Mouse (Mus musculus): ENCODE results near the gene Gm28308. TPM values are rescaled to one million over a fixed set of nuclear protein-coding genes. Genes with fewer than 3 reads are reported as not detected.
A peak's percentile ranks its signal among the peaks of the same experiment; 100 is the strongest.

The Gm28308 gene
- polyA plus RNA-seq, 2 experiments from 2014 or later = not detected

- ATAC-seq = no peak
Measured at GRCm38 (mm10) chr6:52166431-52167077, 46.6 kb downstream of the Gm28308 start.

GRCm38 (mm10) chr6:52165441-52166370 lies 47.4 kb downstream of the Gm28308 start:
- ATAC-seq = no peak

GRCm38 (mm10) chr6:52164626-52165440 lies 48.3 kb downstream of the Gm28308 start, which contains the start of gene Hoxa2:
TSS of gene Hoxa2 (minus strand) at chr6:52164831.
- ATAC-seq = no peak

GRCm38 (mm10) chr6:52164051-52164625 lies 49.0 kb downstream of the Gm28308 start:
- ATAC-seq = no peak

- ATAC-seq = no peak
Measured at GRCm38 (mm10) chr6:52163366-52164031, 49.6 kb downstream of the Gm28308 start.

GRCm38 (mm10) chr6:52162611-52163365 lies 50.4 kb downstream of the Gm28308 start:
- no peak for ATAC-seq

GRCm38 (mm10) chr6:52162093-52162380 lies 51.1 kb downstream of the Gm28308 start:
- ATAC-seq = no peak

- ATAC-seq = no peak
Measured at GRCm38 (mm10) chr6:52161336-52162092, 51.6 kb downstream of the Gm28308 start.

GRCm38 (mm10) chr6:52160511-52161335 lies 52.4 kb downstream of the Gm28308 start:
- no peak for ATAC-seq

- no peak for ATAC-seq
Measured at GRCm38 (mm10) chr6:52159979-52160378, 53.2 kb downstream of the Gm28308 start.

- no peak for ATAC-seq
Measured at GRCm38 (mm10) chr6:52159164-52159761, 53.9 kb downstream of the Gm28308 start.

- peak; percentile 82 for ATAC-seq
Measured at GRCm38 (mm10) chr6:52158276-52159051, 54.7 kb downstream of the Gm28308 start, which contains the start of gene Hoxa1. TSS of gene Hoxa1 (minus strand) at chr6:52158317.

- ATAC-seq = no peak
Measured at GRCm38 (mm10) chr6:52157466-52158275, 55.5 kb downstream of the Gm28308 start.

GRCm38 (mm10) chr6:52156551-52157200 lies 56.5 kb downstream of the Gm28308 start:
- no peak for ATAC-seq

GRCm38 (mm10) chr6:52155471-52155870 lies 57.7 kb downstream of the Gm28308 start:
- no peak for ATAC-seq

GRCm38 (mm10) chr6:52154044-52154443 lies 59.1 kb downstream of the Gm28308 start:
- no peak for ATAC-seq

GRCm38 (mm10) chr6:52153270-52153669 lies 59.9 kb downstream of the Gm28308 start:
- ATAC-seq = no peak
